Mouse (Mus musculus) lung, embryonic 15.5 days (tissue): ENCODE measurements around the gene R3hdm1. TPM values are rescaled to one million over a fixed set of nuclear protein-coding genes. Genes with fewer than 3 reads are reported as not detected.

Experiments used
- ATAC-seq: fragments of 200-750 bp; cut with Nextera tagmentation; 2 replicates; pipeline ENCODE4 v1.8.0; 2017; ENCODE audit warnings: moderate number of reproducible peaks, borderline replicate concordance; ENCODE audit not compliant: low FRiP score, low TSS enrichment; ENCODE audit errors: extremely low read depth
- H3K27ac ChIP-seq: fragments of 300-500 bp; sonication (generic); 2 replicates; pipeline ENCODE4 v1.5.1; 2015; ENCODE audit warnings: moderate library complexity, mild to moderate bottlenecking, inconsistent platforms
- H3K27me3 ChIP-seq: fragments of 300-500 bp; sonication (generic); 2 replicates; pipeline ENCODE4 v1.6.1; 2015; ENCODE audit warnings: inconsistent platforms
- H3K36me3 ChIP-seq: fragments of 300-500 bp; sonication (generic); 2 replicates; pipeline ENCODE4 v1.6.1; 2015; ENCODE audit warnings: inconsistent platforms
- H3K4me1 ChIP-seq: fragments of 300-500 bp; sonication (generic); 2 replicates; pipeline ENCODE4 v1.6.1; 2015; ENCODE audit warnings: inconsistent platforms
- H3K4me2 ChIP-seq: fragments of 300-500 bp; sonication (generic); 2 replicates; pipeline ENCODE4 v1.6.1; 2015; ENCODE audit warnings: inconsistent platforms, mild to moderate bottlenecking, moderate library complexity
- H3K4me3 ChIP-seq: fragments of 300-500 bp; sonication (generic); 2 replicates; pipeline ENCODE4 v1.5.1; 2015; ENCODE audit warnings: mild to moderate bottlenecking, inconsistent platforms
- H3K9ac ChIP-seq: fragments of 300-500 bp; sonication (generic); 2 replicates; pipeline ENCODE4 v1.6.1; 2015; ENCODE audit warnings: inconsistent platforms
- H3K9me3 ChIP-seq: fragments of 300-500 bp; sonication (generic); 2 replicates; pipeline ENCODE4 v1.6.1; 2016; ENCODE audit warnings: inconsistent platforms
- WGBS: fragments of 180-500 bp; shearing (Covaris S2); methylation state at CpG from one replicate; pipeline ENCODE4 v1.1.7; 2015; 5-methylcytosine and 5-hydroxymethylcytosine counted together
- polyA plus RNA-seq: library from polyadenylated mRNA; unstranded; fragments of >200 nt; fragmentation: Nextera tagmentation; extraction: Ambion mirVana; gene quantifications from 2 replicates; pipeline ENCODE4 v1.2.1, GENCODE M21; 2015

R3hdm1 gene
- polyA plus RNA-seq, 1 experiment from 2014 or later: 59.7 TPM

GRCm38 (mm10) chr1:128141737-128142136 lies 38.6 kb downstream of the R3hdm1 start:
- H3K9me3 ChIP-seq: no peaks in the 10 kb centered on the region
- H3K4me2 ChIP-seq: no peak overlapping the region
- no peaks in the 10 kb centered on the region for H3K36me3 ChIP-seq
- no peak for ATAC-seq
- H3K27ac ChIP-seq: no peak overlapping the region
- H3K4me3 ChIP-seq: no peak overlapping the region
- H3K9ac ChIP-seq: no peak overlapping the region
- H3K4me1 ChIP-seq: no peaks in the 10 kb centered on the region
- no peaks in the 10 kb centered on the region for H3K27me3 ChIP-seq

DNA sequence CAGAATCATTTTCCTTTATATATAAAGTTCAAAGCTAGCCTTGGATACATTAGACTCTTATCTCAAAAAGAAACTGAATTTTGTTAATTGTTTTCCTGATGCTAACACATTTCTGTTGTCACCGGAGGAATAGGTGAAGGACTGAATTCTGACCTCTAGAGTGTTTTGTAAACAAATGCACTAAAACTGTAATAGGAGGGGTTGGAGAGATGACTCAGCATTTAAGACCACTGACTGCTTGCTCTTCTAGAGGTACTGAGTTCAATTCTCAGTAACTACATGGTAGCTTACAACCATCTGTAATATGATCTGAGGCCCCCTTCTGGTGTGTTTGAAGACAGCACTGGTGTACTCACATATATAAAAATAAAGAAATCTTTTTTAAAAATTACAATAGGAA lies 63.9 kb downstream of the R3hdm1 start:
- no peaks in the 10 kb centered on the region for H3K36me3 ChIP-seq
- WGBS: 84% methylated on average over 1 of the region's 1 CpGs
- H3K4me1 ChIP-seq: no peaks in the 10 kb centered on the region
- H3K4me2 ChIP-seq: no peak overlapping the region
- no peak overlapping the region for H3K9ac ChIP-seq
- no peak overlapping the region for H3K4me3 ChIP-seq
- no peaks in the 10 kb centered on the region for H3K9me3 ChIP-seq
- no peak for ATAC-seq
- H3K27me3 ChIP-seq: no peaks in the 10 kb centered on the region
- no peak overlapping the region for H3K27ac ChIP-seq

GRCm38 (mm10) chr1:128170104-128170503 lies 67.0 kb downstream of the R3hdm1 start:
- ATAC-seq: no peak
- H3K27ac ChIP-seq: no peak overlapping the region
- H3K27me3 ChIP-seq: no peaks in the 10 kb centered on the region
- no peak overlapping the region for H3K9ac ChIP-seq
- H3K4me1 ChIP-seq: no peaks in the 10 kb centered on the region
- no peaks in the 10 kb centered on the region for H3K9me3 ChIP-seq
- H3K36me3 ChIP-seq: peaks cover 3% of the 10 kb centered on the region; the same call in 1 of the 2 replicates
- no peak overlapping the region for H3K4me3 ChIP-seq
- no peak overlapping the region for H3K4me2 ChIP-seq

- Histone ChIP-seq H3K36me3 (peaks cover 38% of the 10 kb centered on the region), H3K4me1 (no peaks in the 10 kb centered on the region), H3K4me2 (no peak overlapping the region), H3K27me3 (no peaks in the 10 kb centered on the region), H3K27ac (no peak overlapping the region), H3K4me3 (no peak overlapping the region), H3K9me3 (no peaks in the 10 kb centered on the region), H3K9ac (no peak overlapping the region)
- 49% methylated on average over 2 of the region's 2 CpGs for WGBS
- no peak for ATAC-seq
Measured at GRCm38 (mm10) chr1:128191426-128191825, 88.3 kb downstream of the R3hdm1 start.

DNA sequence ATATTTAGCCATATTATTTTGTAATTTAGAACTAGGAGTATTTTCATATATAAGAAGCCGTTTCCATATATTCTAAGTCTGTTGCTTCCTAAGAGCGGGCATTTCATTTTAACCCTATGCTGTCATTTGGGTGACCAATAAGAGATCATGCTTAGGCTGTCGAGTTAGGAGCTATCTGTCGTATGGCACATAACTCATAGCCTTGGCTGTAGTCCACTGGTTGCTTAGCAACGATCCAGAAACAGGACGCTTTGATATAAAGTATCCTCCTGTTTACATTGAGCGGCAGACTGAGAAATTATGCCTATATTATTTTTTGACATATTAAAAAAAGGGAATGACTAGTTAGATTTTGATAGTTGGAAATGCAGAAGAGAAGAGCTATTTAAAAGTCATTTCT lies 89.3 kb downstream of the R3hdm1 start:
- Histone ChIP-seq H3K9me3 (no peaks in the 10 kb centered on the region), H3K36me3 (peaks cover 36% of the 10 kb centered on the region), H3K4me3 (no peak overlapping the region), H3K4me1 (no peaks in the 10 kb centered on the region), H3K9ac (no peak overlapping the region), H3K4me2 (no peak overlapping the region), H3K27ac (no peak overlapping the region), H3K27me3 (no peaks in the 10 kb centered on the region)
- WGBS: 45% methylated on average over 7 of the region's 7 CpGs
- no peak; the same call in 1 of the 2 replicates for ATAC-seq

GRCm38 (mm10) chr1:128194011-128194410 lies 90.9 kb downstream of the R3hdm1 start:
- ATAC-seq: no peak
- no peak overlapping the region for H3K27ac ChIP-seq
- H3K4me2 ChIP-seq: no peak overlapping the region
- no peaks in the 10 kb centered on the region for H3K4me1 ChIP-seq
- H3K36me3 ChIP-seq: peaks cover 38% of the 10 kb centered on the region
- H3K9me3 ChIP-seq: no peaks in the 10 kb centered on the region
- 36% methylated on average over 2 of the region's 2 CpGs for WGBS
- no peaks in the 10 kb centered on the region for H3K27me3 ChIP-seq
- H3K9ac ChIP-seq: no peak overlapping the region
- no peak overlapping the region for H3K4me3 ChIP-seq

- no peak overlapping the region for H3K4me3 ChIP-seq
- peaks cover 40% of the 10 kb centered on the region for H3K36me3 ChIP-seq
- no peaks in the 10 kb centered on the region for H3K4me1 ChIP-seq
- WGBS: 95% methylated on average over 1 of the region's 1 CpGs
- ATAC-seq: no peak
- no peaks in the 10 kb centered on the region for H3K9me3 ChIP-seq
- no peak overlapping the region for H3K4me2 ChIP-seq
- no peak overlapping the region for H3K9ac ChIP-seq
- H3K27me3 ChIP-seq: no peaks in the 10 kb centered on the region
- no peak overlapping the region for H3K27ac ChIP-seq
Measured at GRCm38 (mm10) chr1:128197353-128197752, 94.3 kb downstream of the R3hdm1 start.

DNA sequence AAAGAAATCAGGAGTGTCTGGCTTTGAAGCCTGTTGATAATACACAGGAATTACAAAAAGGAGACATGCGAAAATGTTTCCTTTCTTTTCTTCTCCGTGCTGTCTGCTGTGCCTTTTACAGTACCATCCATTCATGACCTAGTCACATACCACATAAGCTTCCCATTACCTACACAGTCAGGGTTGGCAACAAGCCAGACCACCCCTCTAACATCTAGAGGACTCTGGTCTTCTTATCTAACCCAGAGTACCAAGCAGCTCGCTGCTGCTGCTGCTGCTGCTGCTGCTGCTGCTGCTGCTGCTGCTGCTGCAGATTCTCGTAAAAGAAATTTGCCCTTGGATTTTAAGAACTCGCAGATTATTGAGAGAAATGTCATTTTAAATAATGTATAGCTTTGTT lies 110.2 kb downstream of the R3hdm1 start:
- no peak overlapping the region for H3K27ac ChIP-seq
- WGBS: 62% methylated on average over 5 of the region's 5 CpGs
- H3K4me2 ChIP-seq: no peak overlapping the region
- no peaks in the 10 kb centered on the region for H3K27me3 ChIP-seq
- no peak overlapping the region for H3K4me3 ChIP-seq
- H3K9ac ChIP-seq: no peak overlapping the region
- ATAC-seq: no peak
- peaks cover 27% of the 10 kb centered on the region for H3K36me3 ChIP-seq
- no peaks in the 10 kb centered on the region for H3K9me3 ChIP-seq
- no peaks in the 10 kb centered on the region for H3K4me1 ChIP-seq

GRCm38 (mm10) chr1:128221886-128222285 lies 118.8 kb downstream of the R3hdm1 start:
- H3K9ac ChIP-seq: no peak overlapping the region
- no peak overlapping the region for H3K4me3 ChIP-seq
- 89% methylated on average over 2 of the region's 2 CpGs for WGBS
- ATAC-seq: no peak
- peaks cover 26% of the 10 kb centered on the region for H3K36me3 ChIP-seq
- no peak overlapping the region for H3K4me2 ChIP-seq
- no peak overlapping the region for H3K27ac ChIP-seq
- no peaks in the 10 kb centered on the region for H3K27me3 ChIP-seq
- no peaks in the 10 kb centered on the region for H3K9me3 ChIP-seq
- H3K4me1 ChIP-seq: no peaks in the 10 kb centered on the region

- H3K9me3 ChIP-seq: no peaks in the 10 kb centered on the region
- 92% methylated on average over 1 of the region's 1 CpGs for WGBS
- no peaks in the 10 kb centered on the region for H3K4me1 ChIP-seq
Measured at GRCm38 (mm10) chr1:128223304-128223703, 120.2 kb downstream of the R3hdm1 start.

DNA sequence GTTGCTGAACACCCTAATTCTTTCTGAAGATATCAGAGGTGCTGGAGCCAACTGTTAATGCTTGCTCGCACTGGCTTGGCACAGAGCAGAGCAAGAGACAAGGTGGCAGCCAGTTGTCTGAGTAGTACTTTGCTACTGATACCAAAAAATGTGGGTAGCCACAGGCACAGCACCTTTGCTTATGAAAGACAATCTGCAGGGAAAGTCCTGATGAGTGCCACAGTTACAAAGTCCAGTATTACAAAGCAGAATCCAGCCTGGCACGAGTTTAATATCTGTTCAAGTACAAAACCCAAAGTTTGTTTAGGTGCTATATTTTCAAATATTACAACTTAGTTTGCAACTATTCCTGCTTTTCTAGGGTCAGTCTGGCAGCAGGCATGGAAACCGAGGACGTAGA lies 132.1 kb downstream of the R3hdm1 start:
- Histone ChIP-seq H3K4me3 (no peak overlapping the region), H3K9me3 (no peaks in the 10 kb centered on the region), H3K4me2 (no peak overlapping the region), H3K9ac (no peak overlapping the region), H3K36me3 (peaks cover 44% of the 10 kb centered on the region), H3K4me1 (no peaks in the 10 kb centered on the region), H3K27me3 (no peaks in the 10 kb centered on the region), H3K27ac (no peak overlapping the region)
- no peak for ATAC-seq
- WGBS: 96% methylated on average over 4 of the region's 4 CpGs

More at GRCm38 (mm10) chr1:128223304-128223703, 120.2 kb downstream of the R3hdm1 start:
- H3K27ac ChIP-seq: no peak overlapping the region
- no peak overlapping the region for H3K4me2 ChIP-seq
- H3K9ac ChIP-seq: no peak overlapping the region
- no peak overlapping the region for H3K4me3 ChIP-seq
- H3K36me3 ChIP-seq: peaks cover 26% of the 10 kb centered on the region
- ATAC-seq: no peak
- no peaks in the 10 kb centered on the region for H3K27me3 ChIP-seq

GRCm38 (mm10) chr1:128243627-128243995 lies 140.5 kb downstream of the R3hdm1 start, which contains the start of gene Ubxn4:
Gene Ubxn4, plus strand, starts transcription at chr1:128243964.
- Histone ChIP-seq H3K36me3 (no peaks in the 10 kb centered on the region), H3K4me3 (peak within 1 kb of the TSS; percentile 91), H3K4me2 (peak within 1 kb of the TSS; percentile 73), H3K27ac (peak within 1 kb of the TSS; percentile 89), H3K9me3 (no peaks in the 10 kb centered on the region), H3K9ac (peak within 1 kb of the TSS; percentile 89), H3K27me3 (no peaks in the 10 kb centered on the region), H3K4me1 (peaks cover 12% of the 10 kb centered on the region)
- 7% methylated on average over 10 of the region's 10 CpGs for WGBS
- peak; percentile 16; the same call in 1 of the 2 replicates for ATAC-seq
